Mouse (Mus musculus) monocyte, adult 5-6 weeks (primary cell): ENCODE data around the gene Tsga10ip. TPM values are rescaled to one million over a fixed set of nuclear protein-coding genes. Genes with fewer than 3 reads are reported as not detected.
"Not testable (repeated sequence)": the region's sequence is repeated elsewhere in the genome, so short reads cannot be mapped to it uniquely, and the experiment has no call there.

Experiments
- ATAC-seq: fragments of 153-309, 156-312 bp; replicated peaks from 2 replicates; pipeline ENCODE4 v1.8.0; 2017; ENCODE audit warnings: mild to moderate bottlenecking; ENCODE audit not compliant: low TSS enrichment, insufficient number of reproducible peaks, severe bottlenecking, poor library complexity, low FRiP score
- total RNA-seq: library from RNA; stranded (forward); fragments of 200-1000, 200-491, 200-594 nt; gene quantifications from 3 replicates; pipeline ENCODE4 v1.2.3, GENCODE M21; 2017

Tsga10ip gene
- total RNA-seq, 1 experiment from 2014 or later = not detected

GRCm38 (mm10) chr19:5364124-5364523 lies 38.2 kb downstream of the Tsga10ip start:
- no peak for ATAC-seq

- no peak for ATAC-seq
Measured at GRCm38 (mm10) chr19:5362186-5362585, 40.1 kb downstream of the Tsga10ip start.

- no peak for ATAC-seq
Measured at GRCm38 (mm10) chr19:5356080-5356479, 46.2 kb downstream of the Tsga10ip start.

- no peak for ATAC-seq
Measured at GRCm38 (mm10) chr19:5353609-5354008, 48.7 kb downstream of the Tsga10ip start.

GRCm38 (mm10) chr19:5349502-5349873 lies 52.8 kb downstream of the Tsga10ip start, which contains the start of gene Cst6:
Cst6 (minus strand) TSS chr19:5349574.
- ATAC-seq = not testable (repeated sequence)

GRCm38 (mm10) chr19:5348526-5349501 lies 53.5 kb downstream of the Tsga10ip start:
- 0 out of 2 replicates have a peak, but pooled peaks have one; percentile 41 for ATAC-seq

- no peak for ATAC-seq
Measured at GRCm38 (mm10) chr19:5348064-5348463, 54.3 kb downstream of the Tsga10ip start.

GRCm38 (mm10) chr19:5345297-5346131 lies 56.8 kb downstream of the Tsga10ip start:
- ATAC-seq = no peak

- ATAC-seq = no peak
Measured at GRCm38 (mm10) chr19:5341360-5341759, 61.0 kb downstream of the Tsga10ip start.

Other genes starting within 250 kb of the Tsga10ip start
- gene Pacs1, start 129.4 kb downstream of the Tsga10ip start, total RNA-seq = 11.1 to 32.0 TPM (median 19.2 TPM) in 3 replicates
- gene Sf3b2, start 107.1 kb downstream of the Tsga10ip start, total RNA-seq = 229 to 250 TPM (median 247 TPM) in 3 replicates
- not detected in 3 replicates for gene Gal3st3, start 104.2 kb downstream of the Tsga10ip start, total RNA-seq
- gene Catsper1, start 66.8 kb downstream of the Tsga10ip start, total RNA-seq = not detected in 3 replicates
- 1.1 TPM in 1 of 3 replicates, not detected in the others for gene Cst6, start 53.0 kb downstream of the Tsga10ip start, total RNA-seq
- 29.9 to 38.8 TPM (median 33.8 TPM) in 3 replicates for gene Eif1ad, start 35.8 kb downstream of the Tsga10ip start, total RNA-seq
- gene Banf1, start 35.4 kb downstream of the Tsga10ip start, total RNA-seq = 9.9 to 29.1 TPM (median 22.3 TPM) in 3 replicates
- gene Sart1, start 13.8 kb downstream of the Tsga10ip start, total RNA-seq = 133 to 142 TPM (median 133 TPM) in 3 replicates
- 111 to 135 TPM (median 121 TPM) in 3 replicates for gene Drap1, start 22.5 kb upstream of the Tsga10ip start, total RNA-seq
- gene AI837181, start 22.6 kb upstream of the Tsga10ip start, total RNA-seq = 10.6 to 20.5 TPM (median 14.0 TPM) in 3 replicates
- gene Fosl1, start 45.0 kb upstream of the Tsga10ip start, total RNA-seq = 0.49 to 2.6 TPM (median 2.0 TPM) in 3 replicates
- gene Ccdc85b, start 55.4 kb upstream of the Tsga10ip start, total RNA-seq = 1.2 to 4.1 TPM (median 3.8 TPM) in 3 replicates
- gene Fibp, start 58.1 kb upstream of the Tsga10ip start, total RNA-seq = 71.3 to 104 TPM (median 95.3 TPM) in 3 replicates
- gene Ctsw, start 66.0 kb upstream of the Tsga10ip start, total RNA-seq = 113 to 416 TPM (median 150 TPM) in 3 replicates
- 2.0 to 5.9 TPM in 2 of 3 replicates, not detected in the other for gene Efemp2, start 71.4 kb upstream of the Tsga10ip start, total RNA-seq
- 8.7 to 20.2 TPM (median 11.6 TPM) in 3 replicates for gene Mus81, start 85.9 kb upstream of the Tsga10ip start, total RNA-seq
- 931 to 1,266 TPM (median 1,127 TPM) in 3 replicates for gene Cfl1, start 87.9 kb upstream of the Tsga10ip start, total RNA-seq
- gene 1700020D05Rik, start 101.3 kb upstream of the Tsga10ip start, total RNA-seq = 0.29 TPM in 1 of 3 replicates, not detected in the others
- 2.4 to 6.9 TPM (median 4.7 TPM) in 3 replicates for gene Snx32, start 108.0 kb upstream of the Tsga10ip start, total RNA-seq
- not detected in 3 replicates for gene Ovol1, start 158.1 kb upstream of the Tsga10ip start, total RNA-seq
- 13.2 to 18.0 TPM (median 16.1 TPM) in 3 replicates for gene Ap5b1, start 165.5 kb upstream of the Tsga10ip start, total RNA-seq
- 71.5 to 138 TPM (median 136 TPM) in 3 replicates for gene Rnaseh2c, start 199.3 kb upstream of the Tsga10ip start, total RNA-seq
- gene Kat5, start 207.7 kb upstream of the Tsga10ip start, total RNA-seq = 65.5 to 109 TPM (median 99.2 TPM) in 3 replicates
- gene Rela, start 235.0 kb upstream of the Tsga10ip start, total RNA-seq = 58.6 to 89.7 TPM (median 73.2 TPM) in 3 replicates